Mouse (Mus musculus): ENCODE results near the gene Svs5. TPM values are rescaled to one million over a fixed set of nuclear protein-coding genes. Genes with fewer than 3 reads are reported as not detected.

Gene Svs5
- total RNA-seq, 2 experiments from 2014 or later, result 2.7 to 4.3 TPM

DNA sequence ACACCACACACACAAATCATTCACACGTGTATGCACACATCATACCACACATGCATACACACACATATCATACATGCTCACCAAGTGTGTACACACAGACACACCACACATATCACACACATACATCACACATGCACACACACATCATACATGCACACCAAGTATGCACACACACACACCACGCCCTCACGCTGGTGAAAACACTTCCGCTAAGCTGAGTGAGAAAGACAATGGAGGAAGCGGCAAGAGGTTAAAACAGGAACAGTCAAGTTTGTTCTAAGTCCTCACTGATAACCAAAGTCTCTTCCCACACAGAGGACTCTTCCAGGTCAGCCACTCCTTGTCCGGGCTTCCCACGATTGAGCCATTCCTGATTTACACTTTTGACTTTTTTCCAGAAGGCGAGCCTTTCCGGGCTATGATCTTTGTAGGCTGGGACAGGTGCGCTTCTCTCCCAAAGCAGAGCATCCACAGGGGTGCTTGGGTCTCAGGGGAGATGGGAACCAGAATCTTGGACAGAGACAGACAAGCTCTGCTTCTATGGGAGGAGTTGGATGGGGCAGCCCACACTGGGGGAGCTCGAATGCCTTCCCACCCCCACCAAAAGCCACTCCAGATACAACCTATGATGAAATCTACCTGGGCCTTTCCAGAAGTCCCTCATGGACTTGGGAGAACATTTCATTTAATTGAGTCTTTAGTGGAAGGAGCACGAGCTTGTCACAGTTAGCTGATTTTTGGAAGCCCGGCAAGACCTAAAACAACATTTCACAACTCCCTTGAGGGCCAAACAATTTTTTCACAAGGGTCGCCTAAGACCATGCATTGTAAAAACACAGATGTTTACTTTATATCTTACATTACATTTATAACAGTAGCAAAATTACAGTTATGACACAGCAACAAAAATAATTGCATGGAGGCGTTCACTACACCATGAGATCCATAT lies 45.2 kb downstream of the Svs5 start:
- DNase-seq, result no peak

DNA sequence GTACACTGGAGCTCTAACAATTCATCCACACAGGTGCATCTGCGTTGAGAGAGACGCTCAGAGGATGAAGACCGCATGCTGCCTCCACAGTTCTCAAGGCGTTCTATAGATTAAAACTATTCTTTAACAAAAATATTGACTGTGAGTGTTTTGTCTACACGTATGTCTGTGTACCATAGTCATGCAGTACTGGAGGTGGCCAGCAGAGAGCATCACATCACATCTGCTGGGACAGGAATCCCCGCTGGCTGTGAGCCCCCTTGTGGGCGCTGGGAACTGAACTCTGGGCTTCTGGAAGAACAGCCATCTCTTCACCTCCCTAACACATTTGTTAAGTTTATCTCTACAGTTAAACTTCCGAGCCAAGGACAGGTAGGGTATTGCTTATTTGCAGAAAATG lies 49.2 kb downstream of the Svs5 start:
- DNase-seq, result no peak

GRCm38 (mm10) chr2:164382971-164383370 lies 50.4 kb downstream of the Svs5 start:
- DNase-seq, result no peak

Small RNAs within 50 kb of the gene (microRNA-seq; reads per million reads assigned to microRNA genes)
- gene Mir7678, result not detected

Other genes with a start within 250 kb of the Svs5 start
- not detected for gene Kcns1, start 161.6 kb upstream of the Svs5 start, total RNA-seq (2021)
- gene Wfdc5, start 150.0 kb upstream of the Svs5 start, total RNA-seq (2021), result not detected
- gene Wfdc12, start 142.1 kb upstream of the Svs5 start, total RNA-seq (2021), result 1 to 10 TPM in 1 of 2 experiments, under 1 TPM in 1; 0.43 to 1.4 TPM
- not detected for gene Wfdc15a, start 132.6 kb upstream of the Svs5 start, total RNA-seq (2021)
- not detected for gene Wfdc15b, start 111.1 kb upstream of the Svs5 start, total RNA-seq (2021)
- not detected for gene Svs2, start 94.3 kb upstream of the Svs5 start, total RNA-seq (2021)
- gene Svs3b, start 76.1 kb upstream of the Svs5 start, total RNA-seq (2021), result not detected
- gene Svs4, start 54.3 kb upstream of the Svs5 start, total RNA-seq (2021), result not detected
- not detected for gene Svs3a, start 43.5 kb upstream of the Svs5 start, total RNA-seq (2021)
- gene Svs6, start 16.0 kb upstream of the Svs5 start, total RNA-seq (2021), result not detected
- 10 to 100 TPM; 17.0 to 18.0 TPM for gene Slpi, start 56.4 kb downstream of the Svs5 start, total RNA-seq (2021)
- not detected for gene Rbpjl, start 70.4 kb downstream of the Svs5 start, total RNA-seq (2021)
- 1 to 10 TPM in 1 of 2 experiments, under 1 TPM in 1; 0.92 to 1.4 TPM for gene Matn4, start 72.4 kb downstream of the Svs5 start, total RNA-seq (2021)
- 100 to 1,000 TPM; 116 to 144 TPM for gene Sdc4, start 111.1 kb downstream of the Svs5 start, total RNA-seq (2021)
- gene Sys1, start 124.2 kb downstream of the Svs5 start, total RNA-seq (2021), result 10 to 100 TPM; 28.3 to 33.2 TPM
- 1 to 10 TPM; 5.0 to 8.4 TPM for gene Gm20458, start 128.2 kb downstream of the Svs5 start, total RNA-seq (2021)
- not detected for gene Trp53tg5, start 141.0 kb downstream of the Svs5 start, total RNA-seq (2021)
- gene Dbndd2, start 153.4 kb downstream of the Svs5 start, total RNA-seq (2021), result 10 to 100 TPM in 1 of 2 experiments, 1 to 10 TPM in 1; 8.0 to 12.5 TPM
- 10 to 100 TPM; 74.0 to 98.3 TPM for gene Pigt, start 164.8 kb downstream of the Svs5 start, total RNA-seq (2021)
- not detected for gene Wfdc2, start 229.7 kb downstream of the Svs5 start, total RNA-seq (2021)
- not detected for gene Spint3, start 240.7 kb downstream of the Svs5 start, total RNA-seq (2021)